Comparison of ENCODE assay signal across 19 mouse cellular contexts in genomic region chr12:10182589-10182988, GRCm38 (mm10).
DNase-seq lines count a peak whose midpoint lies in the region; ATAC-seq and TF ChIP-seq lines count a peak whose summit lies in the region.
"Had no signal": no experiment of that assay in that cellular context is flagged by ENCODE, and none has a peak within 500 bp of the region (broad histone marks: within the 10 kb centered on the region; RNA-seq: fewer than 3 reads in every experiment).

No protein-coding gene starts in this region.

- H3K4me3 ChIP-seq in lung, embryonic 14.5 days (ENCODE audit: low read depth, low read length), result no peak overlapping the region
- H3K4me3 ChIP-seq: limb, embryonic 15.5 days; lung, embryonic 15.5 days; midbrain, embryonic 12.5 days had no signal

- H3K4me2 ChIP-seq in lung, embryonic 14.5 days, result no peak overlapping the region
- H3K4me2 ChIP-seq: heart, embryonic 11.5 days; limb, embryonic 15.5 days; lung, embryonic 15.5 days; midbrain, embryonic 12.5 days had no signal

- no peak overlapping the region for H3K9ac ChIP-seq in lung, embryonic 14.5 days
- H3K9ac ChIP-seq: forebrain, postnatal 0 days; limb, embryonic 15.5 days; liver, embryonic 14.5 days; lung, embryonic 15.5 days; midbrain, embryonic 12.5 days had no signal

- H3K36me3 ChIP-seq in lung, embryonic 14.5 days (ENCODE audit: insufficient read depth), result no peaks in the 10 kb centered on the region
- H3K36me3 ChIP-seq: limb, embryonic 15.5 days; lung, embryonic 15.5 days; midbrain, embryonic 12.5 days had no signal

- ATAC-seq in lung, embryonic 14.5 days (ENCODE audit: insufficient read depth), result no peak
- ATAC-seq in megakaryocyte progenitor cell, adult 5-6 weeks (replicated peaks; ENCODE audit: poor library complexity), result no peak
- ATAC-seq: forebrain, postnatal 0 days; hindbrain, embryonic 16.5 days had no signal

- no peaks in the 10 kb centered on the region for H3K4me1 ChIP-seq in lung, embryonic 14.5 days (ENCODE audit: insufficient read depth)
- H3K4me1 ChIP-seq: limb, embryonic 15.5 days; lung, embryonic 15.5 days had no signal

- no peak overlapping the region for H3K27ac ChIP-seq in lung, embryonic 14.5 days (ENCODE audit: low read depth)
- H3K27ac ChIP-seq: limb, embryonic 15.5 days; liver, embryonic 14.5 days; lung, embryonic 15.5 days; midbrain, embryonic 12.5 days had no signal

- H3K9me3 ChIP-seq in lung, embryonic 14.5 days (ENCODE audit: low read depth, low read length), result no peaks in the 10 kb centered on the region
- H3K9me3 ChIP-seq: limb, embryonic 15.5 days; lung, embryonic 15.5 days; midbrain, embryonic 12.5 days had no signal

- peak; percentile 7 to 13 for DNase-seq in kidney, adult 8-10 months
- DNase-seq in kidney, postnatal 4 days, result no peak
- DNase-seq in lung, embryonic 14.5 days, result peak; percentile 81
- DNase-seq in lung, postnatal 36 days, result no peak
- DNase-seq in 3T3-L1 (ENCODE audit: low read depth, low spot score) (peak; percentile 42), NIH3T3 (ENCODE audit: low read depth) (peak; percentile 42)
- DNase-seq: adrenal gland, postnatal 14 days; cerebellum, adult 9-10 months; forebrain, postnatal 0 days; gastrocnemius, postnatal 14 days; heart, adult 11 months; thymus, postnatal 25 days had no signal

- no peak for TF ChIP-seq CTCF in lung, embryonic 14.5 days (IDR thresholded peaks at IDR 0.05; ENCODE audit: low read depth)

- no peaks in the 10 kb centered on the region for H3K27me3 ChIP-seq in lung, embryonic 14.5 days (ENCODE audit: insufficient read depth, low read length)
- H3K27me3 ChIP-seq: limb, embryonic 15.5 days; lung, embryonic 15.5 days; midbrain, embryonic 12.5 days had no signal

Comparison
In these comparisons a context has a peak if more than half of its experiments do, and no peak if none do; other contexts are left out.
1. DNase-seq: peak in kidney, adult 8-10 months (2 of 2), lung, embryonic 14.5 days (single experiment), 3T3-L1 (single experiment) and NIH3T3 (single experiment); none in kidney, postnatal 4 days (0 of 2) and lung, postnatal 36 days (single experiment).